Mouse (Mus musculus): ENCODE measurements at regions not wholly inside any gene's neighbourhood (a gene's known extent, or its start where the extent isn't known, plus 50 kb on each side); places are given as distances from the start of the nearest gene placed in this dataset.

GRCm38 (mm10) chr17:60372206-60372605 is 1359.0 kb upstream of the Nudt12 start:
- WGBS = 86% methylated on average over 1 of the region's 1 CpGs
- H3K4me1 ChIP-seq = no peaks in the 10 kb centered on the region

GRCm38 (mm10) chr17:60355411-60355810 is 1342.2 kb upstream of the Nudt12 start:
- WGBS = 76% methylated on average over 1 of the region's 1 CpGs
- Histone ChIP-seq H3K4me2 (no peak overlapping the region), H3K27ac (no peak overlapping the region), H3K4me3 (no peak overlapping the region), H3K27me3 (replicated peaks) (no peaks in the 10 kb centered on the region), H3K4me1 (no peaks in the 10 kb centered on the region), H3K36me3 (replicated peaks) (no peaks in the 10 kb centered on the region), H3K9ac (no peak overlapping the region), H3K9me3 (no peaks in the 10 kb centered on the region)
- no peak for ATAC-seq (replicated peaks)

More at GRCm38 (mm10) chr17:60372206-60372605, 1359.0 kb upstream of the Nudt12 start:
- H3K27me3 ChIP-seq (replicated peaks) = no peaks in the 10 kb centered on the region
- H3K36me3 ChIP-seq (replicated peaks) = no peaks in the 10 kb centered on the region
- no peak overlapping the region for H3K27ac ChIP-seq
- ATAC-seq (replicated peaks) = no peak
- no peak overlapping the region for H3K4me2 ChIP-seq
- H3K4me3 ChIP-seq = no peak overlapping the region
- no peaks in the 10 kb centered on the region for H3K9me3 ChIP-seq
- no peak overlapping the region for H3K9ac ChIP-seq

- no peak for ATAC-seq (replicated peaks)
- Histone ChIP-seq H3K4me2 (no peak overlapping the region), H3K9me3 (no peaks in the 10 kb centered on the region), H3K27me3 (replicated peaks) (no peaks in the 10 kb centered on the region), H3K4me1 (no peaks in the 10 kb centered on the region), H3K27ac (no peak overlapping the region), H3K36me3 (replicated peaks) (no peaks in the 10 kb centered on the region), H3K9ac (no peak overlapping the region), H3K4me3 (no peak overlapping the region)
These were observed 1331.5 kb upstream of the Nudt12 start for GRCm38 (mm10) chr17:60344656-60345055.

GRCm38 (mm10) chr17:60337680-60338079 is 1324.5 kb upstream of the Nudt12 start:
- H3K4me3 ChIP-seq = no peak overlapping the region
- ATAC-seq (replicated peaks) = peak; percentile 85
- 26% methylated on average over 5 of the region's 5 CpGs for WGBS
- H3K4me1 ChIP-seq = no peaks in the 10 kb centered on the region
- no peak overlapping the region for H3K4me2 ChIP-seq
- no peaks in the 10 kb centered on the region for H3K27me3 ChIP-seq (replicated peaks)
- H3K9me3 ChIP-seq = no peaks in the 10 kb centered on the region
- no peaks in the 10 kb centered on the region for H3K36me3 ChIP-seq (replicated peaks)
- no peak overlapping the region for H3K9ac ChIP-seq
- no peak overlapping the region for H3K27ac ChIP-seq

DNA sequence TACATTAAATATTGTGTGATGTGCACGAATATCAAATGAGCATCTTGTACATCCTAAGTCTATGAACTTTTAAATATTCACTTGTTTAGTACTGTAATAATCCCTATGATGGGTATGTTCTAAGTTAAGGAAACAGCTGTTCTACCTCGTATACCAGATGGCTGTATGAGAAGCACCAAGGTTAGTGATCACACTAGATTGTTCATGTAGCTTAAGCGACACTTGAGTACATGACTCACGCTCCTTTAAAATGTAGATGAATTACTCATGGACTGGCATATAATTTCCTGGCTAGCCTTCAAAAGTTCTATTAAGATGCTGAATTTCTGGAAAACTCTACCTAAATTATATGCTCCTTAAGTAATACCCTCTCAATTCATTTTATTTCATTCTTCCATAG is 1307.9 kb upstream of the Nudt12 start:
- WGBS = 91% methylated on average over 4 of the region's 4 CpGs
- ATAC-seq (replicated peaks) = no peak

More for the DNA sequence above, 1307.9 kb upstream of the Nudt12 start:
- Histone ChIP-seq H3K9me3 (no peaks in the 10 kb centered on the region), H3K9ac (no peak overlapping the region), H3K27me3 (replicated peaks) (no peaks in the 10 kb centered on the region), H3K27ac (no peak overlapping the region), H3K4me3 (no peak overlapping the region), H3K36me3 (replicated peaks) (no peaks in the 10 kb centered on the region), H3K4me2 (no peak overlapping the region), H3K4me1 (no peaks in the 10 kb centered on the region)

Measured in midbrain, embryonic 15.5 days (tissue).